Mouse (Mus musculus): ENCODE results near the gene Mc3r. TPM values are rescaled to one million over a fixed set of nuclear protein-coding genes. Genes with fewer than 3 reads are reported as not detected.

Gene Mc3r
- polyA plus RNA-seq, 1 experiment = not detected

DNA sequence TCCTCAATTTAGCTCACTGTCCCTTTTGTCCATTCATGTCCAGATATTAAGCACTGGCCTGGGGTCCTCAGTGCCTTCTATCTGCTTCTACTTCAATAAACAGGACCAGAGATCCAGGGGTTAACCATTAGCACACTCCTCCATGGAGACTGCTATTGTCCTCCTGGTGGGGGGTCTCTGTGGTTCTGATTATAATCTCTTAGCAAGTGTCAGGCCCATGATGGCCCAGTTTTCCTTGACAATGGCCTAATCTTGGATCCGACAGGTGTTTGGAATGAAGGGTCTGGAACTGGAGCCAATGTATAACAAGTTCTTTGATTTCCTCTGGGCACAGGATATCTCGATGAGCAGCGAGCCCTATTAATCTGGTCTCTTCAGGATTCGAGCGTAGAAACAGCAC, 10.1 kb upstream of the Mc3r start:
- Histone ChIP-seq H3K27me3 (ENCODE audit: control insufficient read depth) (no peaks in the 10 kb centered on the region), H3K36me3 (ENCODE audit: control insufficient read depth) (no peaks in the 10 kb centered on the region), H3K4me3 (replicated peaks) (no peak overlapping the region), H3K4me1 (ENCODE audit: control insufficient read depth) (no peaks in the 10 kb centered on the region), H3K9me3 (ENCODE audit: control insufficient read depth, low read length) (no peaks in the 10 kb centered on the region)
- TF ChIP-seq TAL1 (IDR thresholded peaks at IDR 0.05; ENCODE audit: low read length) = no peak

DNA sequence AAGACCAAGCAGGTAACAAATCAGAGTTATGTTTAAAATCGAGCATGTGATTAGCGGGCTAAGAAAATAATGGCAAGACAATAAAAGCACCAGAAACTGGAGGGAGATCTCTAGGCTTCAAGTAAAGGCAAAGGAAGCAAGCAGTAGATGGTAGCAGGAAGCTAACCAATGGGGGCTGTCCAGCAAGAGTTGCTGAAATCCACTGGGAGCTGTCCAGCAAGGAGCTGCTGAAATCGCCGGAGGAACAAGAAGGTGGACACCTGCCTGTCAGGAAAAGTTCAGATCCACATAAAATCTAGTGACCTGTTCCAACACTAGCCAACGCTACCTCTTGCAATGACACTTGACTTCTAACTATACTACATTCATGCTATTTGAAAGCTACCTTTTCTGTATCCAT, 7.3 kb upstream of the Mc3r start:
- H3K4me3 ChIP-seq (replicated peaks) = no peak overlapping the region
- TF ChIP-seq GATA1 (IDR thresholded peaks at IDR 0.05; ENCODE audit: low read length) (no peak), TAL1 (IDR thresholded peaks at IDR 0.05; ENCODE audit: low read length) (no peak)
- H3K9me3 ChIP-seq (ENCODE audit: control insufficient read depth, low read length) = no peaks in the 10 kb centered on the region

DNA sequence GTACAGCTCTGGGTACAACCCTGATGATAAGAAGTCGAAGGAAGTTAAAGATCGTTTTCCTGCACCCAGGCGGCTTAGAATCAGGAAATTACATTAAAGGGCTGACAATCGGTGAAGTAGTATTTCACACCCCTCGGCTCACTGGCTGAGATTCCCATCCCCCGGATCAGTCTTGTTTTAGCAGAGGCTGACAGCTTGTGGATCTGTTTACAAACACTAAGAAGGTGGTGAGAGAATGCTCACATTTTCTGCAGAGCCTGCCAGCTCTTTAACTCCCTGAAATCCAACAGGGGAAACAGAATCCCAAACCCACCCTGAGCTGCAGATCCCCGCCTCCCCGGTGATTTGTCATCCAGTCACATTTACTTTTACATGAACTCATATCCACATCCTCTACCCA, 2.8 kb upstream of the Mc3r start:
- no peak for TF ChIP-seq TAL1 (IDR thresholded peaks at IDR 0.05; ENCODE audit: low read length)
- no peak for TF ChIP-seq GATA1 (IDR thresholded peaks at IDR 0.05; ENCODE audit: low read length)

More for the DNA sequence above, 7.3 kb upstream of the Mc3r start:
- H3K27me3 ChIP-seq (ENCODE audit: control insufficient read depth) = peaks cover 7% of the 10 kb centered on the region
- H3K4me1 ChIP-seq (ENCODE audit: control insufficient read depth) = no peaks in the 10 kb centered on the region
- no peaks in the 10 kb centered on the region for H3K36me3 ChIP-seq (ENCODE audit: control insufficient read depth)

DNA sequence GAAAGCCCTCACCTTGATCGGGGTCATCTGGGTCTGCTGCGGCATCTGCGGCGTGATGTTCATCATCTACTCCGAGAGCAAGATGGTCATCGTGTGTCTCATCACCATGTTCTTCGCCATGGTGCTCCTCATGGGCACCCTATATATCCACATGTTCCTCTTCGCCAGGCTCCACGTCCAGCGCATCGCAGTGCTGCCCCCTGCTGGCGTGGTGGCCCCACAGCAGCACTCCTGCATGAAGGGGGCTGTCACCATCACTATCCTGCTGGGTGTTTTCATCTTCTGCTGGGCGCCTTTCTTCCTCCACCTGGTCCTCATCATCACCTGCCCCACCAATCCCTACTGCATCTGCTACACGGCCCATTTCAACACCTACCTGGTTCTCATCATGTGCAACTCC, 1.0 kb downstream of the Mc3r start:
- no peak for TF ChIP-seq GATA1 (IDR thresholded peaks at IDR 0.05; ENCODE audit: low read length)
- TF ChIP-seq TAL1 (IDR thresholded peaks at IDR 0.05; ENCODE audit: low read length) = no peak
- Histone ChIP-seq H3K36me3 (ENCODE audit: control insufficient read depth) (no peaks in the 10 kb centered on the region), H3K4me3 (replicated peaks) (no peak overlapping the region), H3K27me3 (ENCODE audit: control insufficient read depth) (peaks cover 78% of the 10 kb centered on the region), H3K4me1 (ENCODE audit: control insufficient read depth) (peaks cover 22% of the 10 kb centered on the region), H3K9me3 (ENCODE audit: control insufficient read depth, low read length) (no peaks in the 10 kb centered on the region)

More for the DNA sequence above, 2.8 kb upstream of the Mc3r start:
- H3K4me1 ChIP-seq (ENCODE audit: control insufficient read depth) = peaks cover 13% of the 10 kb centered on the region
- H3K36me3 ChIP-seq (ENCODE audit: control insufficient read depth) = no peaks in the 10 kb centered on the region
- H3K9me3 ChIP-seq (ENCODE audit: control insufficient read depth, low read length) = no peaks in the 10 kb centered on the region
- H3K27me3 ChIP-seq (ENCODE audit: control insufficient read depth) = peaks cover 49% of the 10 kb centered on the region
- H3K4me3 ChIP-seq (replicated peaks) = no peak overlapping the region

DNA sequence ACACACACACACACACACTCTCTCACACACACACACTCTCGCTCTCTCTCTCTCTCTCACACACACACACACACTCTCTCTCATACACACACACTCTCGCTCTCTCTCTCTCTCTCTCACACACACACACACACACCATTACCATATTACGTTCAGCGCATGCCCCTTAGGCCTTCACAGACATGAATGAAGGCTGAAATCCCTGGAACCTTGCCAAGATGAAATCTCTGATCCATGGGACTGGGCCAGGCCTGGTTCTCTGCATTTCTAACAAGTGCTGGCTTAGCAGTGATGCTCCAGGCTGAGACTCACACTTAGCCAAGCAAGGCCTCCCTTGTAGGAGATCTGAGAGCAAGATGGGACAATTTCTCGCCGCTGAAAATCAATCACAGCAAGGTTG, 8.1 kb downstream of the Mc3r start:
- Histone ChIP-seq H3K27me3 (ENCODE audit: control insufficient read depth) (peaks cover 22% of the 10 kb centered on the region), H3K9me3 (ENCODE audit: control insufficient read depth, low read length) (no peaks in the 10 kb centered on the region), H3K4me3 (replicated peaks) (peak overlapping the region; percentile 58), H3K36me3 (ENCODE audit: control insufficient read depth) (no peaks in the 10 kb centered on the region; the same call in 1 of the 2 replicates), H3K4me1 (ENCODE audit: control insufficient read depth) (peaks cover 79% of the 10 kb centered on the region)
- TF ChIP-seq TAL1 (IDR thresholded peaks at IDR 0.05; ENCODE audit: low read length) (no peak), GATA1 (IDR thresholded peaks at IDR 0.05; ENCODE audit: low read length) (no peak)

DNA sequence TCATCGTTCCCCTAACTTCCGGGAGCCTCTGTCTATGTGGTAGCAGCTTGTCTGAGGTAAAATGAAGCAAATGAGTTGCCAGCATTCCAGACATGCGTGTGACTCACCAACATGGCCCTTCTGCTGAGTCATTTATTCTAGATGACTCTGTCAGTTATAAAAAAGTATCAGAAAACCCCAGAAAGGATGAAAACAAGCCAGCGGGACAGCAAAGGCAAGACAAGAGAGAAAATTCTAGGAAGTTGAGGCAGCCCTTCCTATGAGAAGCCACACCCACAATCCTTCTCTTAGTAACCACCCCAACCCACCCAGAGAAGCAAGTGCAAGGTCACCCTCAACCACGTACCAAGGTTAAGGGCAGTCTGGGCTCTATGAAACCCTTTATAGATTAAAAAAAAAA, 8.7 kb downstream of the Mc3r start:
- Histone ChIP-seq H3K9me3 (ENCODE audit: control insufficient read depth, low read length) (no peaks in the 10 kb centered on the region), H3K4me1 (ENCODE audit: control insufficient read depth) (peaks cover 85% of the 10 kb centered on the region), H3K36me3 (ENCODE audit: control insufficient read depth) (no peaks in the 10 kb centered on the region; the same call in 1 of the 2 replicates), H3K4me3 (replicated peaks) (peak overlapping the region; percentile 58), H3K27me3 (ENCODE audit: control insufficient read depth) (peaks cover 18% of the 10 kb centered on the region)
- TF ChIP-seq GATA1 (IDR thresholded peaks at IDR 0.05; ENCODE audit: low read length) (no peak), TAL1 (IDR thresholded peaks at IDR 0.05; ENCODE audit: low read length) (no peak)

DNA sequence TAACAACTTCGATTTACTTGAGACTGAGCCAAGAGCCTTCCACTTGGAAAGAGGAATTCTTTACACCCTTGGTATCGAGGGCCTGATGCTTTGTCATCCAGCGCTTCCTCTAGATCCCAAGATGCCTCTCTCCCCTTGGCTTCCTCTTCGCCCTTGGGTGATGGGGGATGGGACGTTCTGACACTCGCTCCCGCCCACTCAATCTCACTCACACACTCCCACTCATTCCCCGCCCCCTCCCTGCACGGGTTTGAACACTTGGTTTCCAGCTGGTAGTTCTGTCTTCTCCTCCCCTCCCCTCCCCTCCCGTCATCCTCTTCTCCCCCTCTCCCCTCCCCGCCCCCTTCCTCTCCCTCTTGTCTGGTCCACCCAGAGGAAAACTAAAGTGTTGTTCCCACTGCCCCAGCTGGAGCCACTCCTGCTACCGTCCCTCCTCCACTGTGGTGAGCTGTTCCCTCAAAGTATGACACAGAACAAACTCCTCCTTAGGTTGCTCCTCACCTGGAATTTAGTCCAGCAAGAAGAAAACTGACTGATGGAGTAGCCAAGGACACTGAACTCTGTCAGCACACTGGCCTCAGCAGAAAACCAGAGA, 9.3 kb downstream of the Mc3r start:
- peaks cover 12% of the 10 kb centered on the region for H3K27me3 ChIP-seq (ENCODE audit: control insufficient read depth)
- TF ChIP-seq TAL1 (IDR thresholded peaks at IDR 0.05; ENCODE audit: low read length) = no peak
- no peak for TF ChIP-seq GATA1 (IDR thresholded peaks at IDR 0.05; ENCODE audit: low read length)
- H3K36me3 ChIP-seq (ENCODE audit: control insufficient read depth) = no peaks in the 10 kb centered on the region; the same call in 1 of the 2 replicates
- no peaks in the 10 kb centered on the region for H3K9me3 ChIP-seq (ENCODE audit: control insufficient read depth, low read length)
- H3K4me1 ChIP-seq (ENCODE audit: control insufficient read depth) = peaks cover 91% of the 10 kb centered on the region
- peak overlapping the region; percentile 58 for H3K4me3 ChIP-seq (replicated peaks)

DNA sequence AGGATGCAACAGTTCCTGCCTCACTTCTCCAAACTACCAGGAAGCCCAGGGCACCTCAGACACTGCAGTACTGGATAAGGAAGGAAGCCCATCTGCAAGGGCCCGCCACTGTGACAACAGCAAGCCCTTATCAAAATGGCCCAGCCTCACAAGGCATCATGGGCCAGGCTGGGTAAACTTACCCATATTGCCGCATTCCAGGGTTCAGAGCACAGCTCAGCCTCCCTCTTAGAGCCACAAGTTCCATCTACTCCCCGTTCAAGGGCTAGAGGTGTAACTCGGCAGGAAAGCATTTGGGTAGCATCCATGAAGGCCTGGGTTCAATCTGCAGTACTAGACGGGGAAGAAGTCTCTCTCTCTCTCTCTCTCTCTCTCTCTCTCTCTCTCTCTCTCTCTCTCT, 11.8 kb downstream of the Mc3r start:
- Histone ChIP-seq H3K4me3 (replicated peaks) (peak overlapping the region; percentile 59), H3K9me3 (ENCODE audit: control insufficient read depth, low read length) (no peaks in the 10 kb centered on the region), H3K36me3 (ENCODE audit: control insufficient read depth) (no peaks in the 10 kb centered on the region; the same call in 1 of the 2 replicates), H3K27me3 (ENCODE audit: control insufficient read depth) (peaks cover 11% of the 10 kb centered on the region), H3K4me1 (ENCODE audit: control insufficient read depth) (peaks cover 93% of the 10 kb centered on the region)
- peak; percentile 97 for TF ChIP-seq TAL1 (IDR thresholded peaks at IDR 0.05; ENCODE audit: low read length)
- TF ChIP-seq GATA1 (IDR thresholded peaks at IDR 0.05; ENCODE audit: low read length) = peak; percentile 93

DNA sequence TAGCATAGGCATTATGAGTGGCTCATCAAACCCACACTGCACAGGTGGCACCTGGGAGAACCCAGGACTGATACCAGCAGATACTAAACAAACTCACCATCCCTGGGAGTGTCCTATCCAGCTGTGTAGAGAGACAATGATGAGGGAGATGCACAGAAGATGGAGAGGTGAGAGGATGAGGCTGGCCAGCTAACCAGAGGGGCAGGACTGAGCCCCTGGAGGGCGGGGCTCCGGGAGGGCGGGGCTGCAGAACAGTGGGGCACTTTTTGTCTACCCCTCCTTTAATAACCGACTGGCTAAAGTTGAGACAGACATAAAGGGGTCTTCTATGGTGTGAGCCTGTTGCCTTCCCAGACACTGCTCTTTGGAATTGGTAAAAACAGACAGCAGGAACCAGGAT, 13.1 kb downstream of the Mc3r start:
- Histone ChIP-seq H3K4me3 (replicated peaks) (peak overlapping the region; percentile 58), H3K36me3 (ENCODE audit: control insufficient read depth) (no peaks in the 10 kb centered on the region; the same call in 1 of the 2 replicates), H3K9me3 (ENCODE audit: control insufficient read depth, low read length) (no peaks in the 10 kb centered on the region), H3K4me1 (ENCODE audit: control insufficient read depth) (peaks cover 79% of the 10 kb centered on the region), H3K27me3 (ENCODE audit: control insufficient read depth) (peaks cover 18% of the 10 kb centered on the region)
- no peak for TF ChIP-seq TAL1 (IDR thresholded peaks at IDR 0.05; ENCODE audit: low read length)
- no peak for TF ChIP-seq GATA1 (IDR thresholded peaks at IDR 0.05; ENCODE audit: low read length)

DNA sequence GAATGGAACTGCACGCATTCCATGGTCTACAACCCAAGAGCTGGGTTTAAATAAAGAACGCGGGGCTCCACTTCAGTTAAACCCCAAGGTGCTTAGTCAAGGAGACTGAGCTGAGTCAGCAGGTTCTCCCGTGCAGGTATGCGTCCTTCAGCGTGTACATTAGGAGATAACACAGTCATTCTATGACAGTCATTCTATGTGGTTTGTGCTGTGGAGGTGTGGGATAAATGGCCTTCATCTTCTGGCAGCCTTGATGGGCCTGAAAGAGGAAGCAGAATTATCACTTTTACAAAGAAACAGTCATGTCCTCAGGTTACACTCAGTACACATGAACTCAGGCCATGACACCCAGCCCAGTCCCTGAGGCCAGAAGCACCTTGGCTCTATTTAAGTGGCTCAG, 14.9 kb downstream of the Mc3r start:
- Histone ChIP-seq H3K9me3 (ENCODE audit: control insufficient read depth, low read length) (no peaks in the 10 kb centered on the region), H3K4me3 (replicated peaks) (no peak overlapping the region), H3K36me3 (ENCODE audit: control insufficient read depth) (no peaks in the 10 kb centered on the region; the same call in 1 of the 2 replicates), H3K4me1 (ENCODE audit: control insufficient read depth) (peaks cover 66% of the 10 kb centered on the region), H3K27me3 (ENCODE audit: control insufficient read depth) (peaks cover 26% of the 10 kb centered on the region)
- TF ChIP-seq TAL1 (IDR thresholded peaks at IDR 0.05; ENCODE audit: low read length) = no peak
- TF ChIP-seq GATA1 (IDR thresholded peaks at IDR 0.05; ENCODE audit: low read length) = no peak
